Mouse (Mus musculus) CH12.LX (cell line): ENCODE measurements around the gene Lrp5. TPM values are rescaled to one million over a fixed set of nuclear protein-coding genes. Genes with fewer than 3 reads are reported as not detected.

Source experiments
- DNase-seq: peaks from one replicate; pipeline ENCODE4 v3.0.0-alpha.2; 2013; ENCODE audit errors: extremely low read depth
- H3K27ac ChIP-seq: 2 replicates; pipeline ENCODE4 v1.5.1; 2012; ENCODE audit warnings: low read depth, mild to moderate bottlenecking, control low read depth, moderate library complexity; ENCODE audit not compliant: insufficient read depth
- H3K27me3 ChIP-seq: replicated peaks from 2 replicates; pipeline ENCODE3; 2012; ENCODE audit warnings: inconsistent platforms
- H3K36me3 ChIP-seq, 2 experiments: replicated peaks in 1 of 2; 2 replicates each; pipeline versions ENCODE3 to v1.6.1; 2012; ENCODE audit warnings: inconsistent platforms in 1 of 2, low read length in 1 of 2, mild to moderate bottlenecking in 1 of 2, mixed read lengths in 1 of 2, moderate library complexity in 1 of 2; ENCODE audit not compliant: control insufficient read depth in 1 of 2, insufficient read depth in 1 of 2
- H3K4me1 ChIP-seq, 2 experiments: 2 replicates each; pipeline ENCODE4 v1.6.1; 2012; ENCODE audit warnings: inconsistent platforms in 1 of 2, moderate library complexity in 1 of 2; ENCODE audit not compliant: insufficient read depth in 2 of 2, control insufficient read depth in 1 of 2
- H3K4me2 ChIP-seq: 2 replicates; pipeline ENCODE4 v1.6.1; 2012; ENCODE audit warnings: low read depth, mild to moderate bottlenecking, control low read depth; ENCODE audit not compliant: poor library complexity, insufficient read depth, severe bottlenecking
- H3K4me3 ChIP-seq, 3 experiments: fragments of 150-350 bp in 1 of 3; sonication (generic) in 1 of 3; replicated peaks in 1 of 3; 2 replicates each; pipeline versions ENCODE3 to v1.5.1; 2011 to 2012; ENCODE audit warnings: low read depth in 2 of 3, low read length in 2 of 3, mild to moderate bottlenecking in 2 of 3, moderate library complexity in 2 of 3, control low read depth in 1 of 3, improper control_type of control experiment in 1 of 3, inconsistent platforms in 1 of 3, mixed read lengths in 1 of 3; ENCODE audit not compliant: poor library complexity in 1 of 3
- H3K79me2 ChIP-seq: replicated peaks from 2 replicates; pipeline ENCODE4 v1.6.1; 2012; ENCODE audit warnings: mild to moderate bottlenecking, moderate library complexity; ENCODE audit not compliant: control insufficient read depth, poor library complexity, insufficient read depth, severe bottlenecking; ENCODE audit errors: extremely low read depth
- H3K9ac ChIP-seq: 2 replicates; pipeline ENCODE4 v1.6.1; 2012; ENCODE audit warnings: low read depth, mild to moderate bottlenecking, control low read depth, moderate library complexity; ENCODE audit not compliant: insufficient read depth
- H3K9me3 ChIP-seq: replicated peaks from 2 replicates; pipeline ENCODE3; 2012; ENCODE audit warnings: low read length, inconsistent platforms, mixed read lengths
- BHLHE40 ChIP-seq: IDR thresholded peaks from 2 replicates; pipeline ENCODE4 v1.6.1; 2011; ENCODE audit warnings: mild to moderate bottlenecking, low read depth, low read length, improper control_type of control experiment
- CTCF ChIP-seq, 2 experiments: IDR thresholded peaks in 1 of 2; conservative IDR thresholded peaks in 1 of 2; 2 replicates each; pipeline ENCODE4 v1.5.1; 2011 to 2012; ENCODE audit warnings: low read depth in 2 of 2, low read length in 2 of 2, improper control_type of control experiment in 1 of 2, inconsistent platforms in 1 of 2, mild to moderate bottlenecking in 1 of 2, moderate library complexity in 1 of 2
- GABPA ChIP-seq: IDR thresholded peaks from 2 replicates; pipeline ENCODE4 v1.6.1; 2012; ENCODE audit warnings: low read depth, low read length, improper control_type of control experiment, inconsistent platforms; ENCODE audit not compliant: insufficient replicate concordance
- IRF4 ChIP-seq: IDR thresholded peaks from 2 replicates; pipeline ENCODE4 v1.6.1; 2014; ENCODE audit warnings: low read depth, mild to moderate bottlenecking, inconsistent platforms, low read length, improper control_type of control experiment
- MAX ChIP-seq: IDR thresholded peaks from 2 replicates; pipeline ENCODE4 v1.6.1; 2011; ENCODE audit warnings: low read length, improper control_type of control experiment
- MXI1 ChIP-seq: IDR thresholded peaks from 2 replicates; pipeline ENCODE4 v1.6.1; 2011; ENCODE audit warnings: mild to moderate bottlenecking, low read depth, low read length, improper control_type of control experiment
- MYC ChIP-seq: IDR thresholded peaks from 2 replicates; pipeline ENCODE4 v1.6.1; 2011; ENCODE audit warnings: low read depth, mild to moderate bottlenecking, improper control_type of control experiment, low read length
- NELFE ChIP-seq: IDR thresholded peaks from 2 replicates; pipeline ENCODE4 v1.6.1; 2011; ENCODE audit warnings: low read depth, low read length, improper control_type of control experiment
- PAX5 ChIP-seq: IDR thresholded peaks from 2 replicates; pipeline ENCODE4 v1.6.1; 2012; ENCODE audit warnings: low read length, inconsistent platforms, mixed read lengths
- POLR2A ChIP-seq: IDR thresholded peaks from 2 replicates; pipeline ENCODE4 v1.6.1; 2011; ENCODE audit warnings: low read depth, mild to moderate bottlenecking, improper control_type of control experiment, low read length
- POLR2AphosphoS2 ChIP-seq: IDR thresholded peaks from 2 replicates; pipeline ENCODE4 v1.6.1; 2011; ENCODE audit warnings: low read depth, low read length, improper control_type of control experiment
- RCOR1 ChIP-seq: conservative IDR thresholded peaks from 2 replicates; pipeline ENCODE4 v1.6.1; 2012; ENCODE audit warnings: low read depth, mild to moderate bottlenecking, inconsistent platforms, low read length, improper control_type of control experiment
- SIN3A ChIP-seq: IDR thresholded peaks from 2 replicates; pipeline ENCODE4 v1.6.1; 2012; ENCODE audit warnings: low read length, improper control_type of control experiment, inconsistent platforms
- SMC3 ChIP-seq: IDR thresholded peaks from 2 replicates; pipeline ENCODE4 v1.6.1; 2011; ENCODE audit warnings: low read depth, low read length, improper control_type of control experiment
- TBP ChIP-seq: conservative IDR thresholded peaks from 2 replicates; pipeline ENCODE4 v1.6.1; 2011; ENCODE audit warnings: low read depth, low read length, improper control_type of control experiment
- TCF12 ChIP-seq: IDR thresholded peaks from 2 replicates; pipeline ENCODE4 v1.6.1; 2014; ENCODE audit warnings: low read depth, mild to moderate bottlenecking, inconsistent platforms, low read length, improper control_type of control experiment
- ZC3H11A ChIP-seq: IDR thresholded peaks from 2 replicates; pipeline ENCODE4 v1.6.1; 2012; ENCODE audit warnings: low read depth, mild to moderate bottlenecking, inconsistent platforms, low read length, improper control_type of control experiment
- ZKSCAN1 ChIP-seq: IDR thresholded peaks from 2 replicates; pipeline ENCODE4 v1.6.1; 2012; ENCODE audit warnings: low read depth, inconsistent platforms, low read length, improper control_type of control experiment, borderline replicate concordance
- ZMIZ1 ChIP-seq: IDR thresholded peaks from 2 replicates; pipeline ENCODE4 v1.6.1; 2012; ENCODE audit warnings: low read depth, mild to moderate bottlenecking, inconsistent platforms, low read length, improper control_type of control experiment
- ZNF384 ChIP-seq: IDR thresholded peaks from 2 replicates; pipeline ENCODE4 v1.6.1; 2012; ENCODE audit warnings: low read depth, low read length, improper control_type of control experiment, inconsistent platforms
- dilution Hi-C: fragments of 300-500 bp; cut with MboI; formaldehyde crosslinking; loops from 2 replicates; pipeline ENCODE4 v1.14.3; 2020; ENCODE audit warnings: low sequenced_read_pairs; ENCODE audit not compliant: extremely low pct_unique_long_range_greater_than_20kb, extremely low pct_ligation_motif_present
- in situ Hi-C: fragments of 300-500 bp; cut with MboI; formaldehyde crosslinking; loops from 3 replicates; pipeline ENCODE4 v1.14.3; 2019; ENCODE audit warnings: low sequenced_read_pairs, low pct_ligation_motif_present, low pct_unique_long_range_greater_than_20kb, mixed read lengths
- polyA plus RNA-seq: library from polyadenylated mRNA; unstranded; fragments of >175 nt; gene quantifications from 2 replicates; pipeline ENCODE4 v1.2.1, GENCODE M21; 2012; ENCODE audit warnings: low read depth; ENCODE audit not compliant: insufficient read length
- total RNA-seq, 2 experiments: library from RNA; depleted of rRNA; stranded (reverse); fragments of 300-350 nt in 1 of 2; fragments of >200 nt in 1 of 2; gene quantifications; 2 replicates each; pipeline ENCODE4 v1.2.3; 2012 to 2014

Gene Lrp5
- total and polyA plus RNA-seq, 3 experiments, result 0.13 to 1.4 (median 1.1) TPM

DNA sequence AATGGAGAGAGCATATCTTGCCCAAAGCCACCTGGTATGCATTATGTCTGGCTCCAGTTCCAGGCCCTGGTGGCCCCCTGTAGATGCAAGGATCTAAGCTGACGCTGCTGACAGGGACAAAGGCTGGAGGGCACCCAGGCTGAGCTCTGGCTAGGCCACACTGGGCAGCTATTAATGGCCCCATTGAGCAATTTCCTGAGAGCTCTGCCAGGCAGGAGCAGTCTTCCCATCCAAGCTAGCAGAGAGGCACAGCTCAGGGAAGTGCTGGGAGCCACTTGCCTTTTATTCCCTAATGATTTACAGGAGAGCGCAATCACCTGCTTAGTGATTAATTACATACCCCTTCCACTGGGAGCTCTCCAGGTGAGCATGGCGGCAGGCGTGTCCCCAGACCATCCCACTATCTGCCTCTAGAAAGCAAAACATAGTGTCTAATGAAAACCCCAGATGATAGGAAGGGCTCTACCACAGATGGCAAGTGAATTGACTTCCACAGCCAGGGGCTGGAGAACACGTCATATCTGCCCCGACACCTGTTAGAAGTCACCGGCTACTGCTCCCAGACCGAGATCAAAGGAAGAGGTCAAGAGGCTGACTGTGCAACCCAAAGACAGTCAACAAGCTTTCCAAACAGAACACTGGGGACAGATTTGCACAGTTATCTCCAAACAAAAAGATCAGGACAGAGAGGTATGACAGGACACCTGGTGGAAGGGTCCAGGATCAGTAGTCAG is 12.1 kb downstream of the Lrp5 start:
- Histone ChIP-seq H3K9me3 (peaks cover 9% of the 10 kb centered on the region), H3K4me1 (no peaks in the 10 kb centered on the region), H3K79me2 (no peaks in the 10 kb centered on the region), H3K36me3 (no peaks in the 10 kb centered on the region), H3K4me2 (no peak overlapping the region), H3K4me3 (no peak overlapping the region), H3K27me3 (no peaks in the 10 kb centered on the region), H3K27ac (no peak overlapping the region), H3K9ac (no peak overlapping the region)
- TF ChIP-seq SIN3A (no peak), GABPA (no peak), PAX5 (no peak), ZMIZ1 (no peak), ZC3H11A (no peak), RCOR1 (no peak), CTCF (conservative IDR thresholded peaks at IDR 0.05 in 1 of 2, IDR thresholded peaks at IDR 0.05 in 1 of 2; ENCODE audit: low read depth in 2 of 2, low read length in 2 of 2) (no peak), MXI1 (no peak), NELFE (no peak), TCF12 (no peak), SMC3 (no peak), ZKSCAN1 (no peak), BHLHE40 (no peak), IRF4 (no peak), POLR2A (no peak), ZNF384 (no peak), POLR2AphosphoS2 (no peak), TBP (no peak), MYC (no peak), MAX (no peak)
- no peak for DNase-seq
- in situ Hi-C loops, result no loop called here
- dilution Hi-C loops, result no loop called here

DNA sequence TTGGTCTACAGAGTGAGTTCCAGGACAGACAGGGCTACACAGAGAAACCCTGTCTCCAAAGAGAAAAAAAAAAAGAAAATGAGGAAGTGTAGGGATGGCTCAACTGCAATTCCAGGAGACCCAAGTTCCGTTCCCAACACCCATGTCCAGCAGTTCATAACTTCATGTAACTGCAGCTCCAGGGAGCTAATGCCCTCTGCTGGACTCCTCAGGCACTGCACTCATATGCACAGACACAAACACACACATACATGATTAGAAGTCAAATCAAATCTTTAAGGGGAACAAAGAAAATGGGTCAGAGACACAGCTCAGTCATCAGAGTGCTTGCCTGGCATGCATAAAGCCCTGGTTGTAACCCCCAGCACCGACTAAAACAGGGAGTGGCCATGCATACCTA is 13.2 kb downstream of the Lrp5 start:
- DNase-seq, result no peak
- in situ Hi-C loops (no loop called here), dilution Hi-C loops (no loop called here)
- Histone ChIP-seq H3K36me3 (no peaks in the 10 kb centered on the region), H3K27me3 (no peaks in the 10 kb centered on the region), H3K79me2 (no peaks in the 10 kb centered on the region), H3K4me2 (no peak overlapping the region), H3K27ac (no peak overlapping the region), H3K4me1 (peaks cover 0 to 3% of the 10 kb centered on the region in 2 experiments; a peak in 1 of 4 replicates), H3K4me3 (no peak overlapping the region), H3K9me3 (peaks cover 9% of the 10 kb centered on the region)
- 0 out of 2 replicates have a peak, but pooled peaks have one; percentile 1 for TF ChIP-seq SMC3
- no peak for TF ChIP-seq MAX
- TF ChIP-seq CTCF (conservative IDR thresholded peaks at IDR 0.05 in 1 of 2, IDR thresholded peaks at IDR 0.05 in 1 of 2; ENCODE audit: low read depth in 2 of 2, low read length in 2 of 2), result peak; percentile 41 to 46; a peak in 3 of 4 replicates
- TF ChIP-seq, all 38 proteins: peak for 2
- H3K9ac ChIP-seq, result no peak overlapping the region
